Mouse (Mus musculus) kidney, adult 2 months (tissue): Measurements from ENCODE around the gene Lpp.

Source experiments
- CTCF ChIP-seq: fragments of 200-500 bp; conservative IDR thresholded peaks from 2 replicates; pipeline ENCODE4 v1.5.1; 2011; ENCODE audit warnings: low read depth, mild to moderate bottlenecking, control low read depth, low read length, moderate library complexity, mixed read lengths; ENCODE audit not compliant: insufficient read depth, insufficient read length
- POLR2A ChIP-seq: fragments of 200-500 bp; IDR thresholded peaks from one replicate; pipeline ENCODE4 v1.6.1; 2011; ENCODE audit warnings: low read depth, low read length, control low read depth

DNA sequence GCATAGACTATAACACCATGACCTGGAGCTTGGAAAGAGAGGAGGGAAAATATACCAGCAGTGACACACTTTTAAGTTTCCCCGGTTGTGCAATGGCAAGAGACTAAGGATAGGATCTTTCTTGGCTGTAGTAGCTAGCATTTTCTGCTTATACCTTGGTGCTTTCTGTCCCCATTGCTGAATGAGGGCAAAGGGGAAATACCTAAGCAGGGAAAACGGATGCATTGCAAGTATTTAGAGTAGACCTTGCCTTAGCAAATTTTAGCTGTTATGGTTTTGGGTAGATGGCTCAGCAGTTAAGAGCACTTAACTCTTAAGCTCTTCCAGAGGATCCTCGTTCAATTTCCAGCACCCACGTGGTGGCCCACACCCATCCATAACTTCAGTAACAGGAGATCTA lies 436.6 kb downstream of the Lpp start:
- TF ChIP-seq CTCF (no peak), POLR2A (no peak)
